Mouse (Mus musculus) retina, postnatal 1 day (tissue): ENCODE measurements around the gene Vwce.

Experiments
- DNase-seq: peaks from one replicate; pipeline ENCODE4 v3.0.0-alpha.2; 2012

Gene Vwce

DNA sequence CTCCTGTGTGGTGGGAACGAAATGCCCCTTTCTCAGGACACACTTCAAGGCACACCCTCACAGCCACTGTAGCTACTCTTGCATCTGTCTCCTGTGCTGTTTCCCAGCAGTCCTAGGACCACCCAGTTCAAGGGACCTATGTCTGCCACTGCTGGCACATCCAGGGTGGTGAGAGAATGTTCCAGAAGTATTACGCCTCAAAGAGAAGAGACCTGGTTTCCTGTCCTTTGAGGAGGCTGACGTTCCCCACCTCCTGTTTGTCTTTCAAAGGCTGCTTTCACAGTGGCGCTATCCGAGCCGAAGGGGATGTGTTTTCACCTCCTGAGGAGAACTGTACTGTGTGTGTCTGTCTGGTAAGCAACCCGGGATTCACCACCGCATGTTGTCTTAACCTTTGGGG, 14.1 kb downstream of the Vwce start:
- no peak for DNase-seq

DNA sequence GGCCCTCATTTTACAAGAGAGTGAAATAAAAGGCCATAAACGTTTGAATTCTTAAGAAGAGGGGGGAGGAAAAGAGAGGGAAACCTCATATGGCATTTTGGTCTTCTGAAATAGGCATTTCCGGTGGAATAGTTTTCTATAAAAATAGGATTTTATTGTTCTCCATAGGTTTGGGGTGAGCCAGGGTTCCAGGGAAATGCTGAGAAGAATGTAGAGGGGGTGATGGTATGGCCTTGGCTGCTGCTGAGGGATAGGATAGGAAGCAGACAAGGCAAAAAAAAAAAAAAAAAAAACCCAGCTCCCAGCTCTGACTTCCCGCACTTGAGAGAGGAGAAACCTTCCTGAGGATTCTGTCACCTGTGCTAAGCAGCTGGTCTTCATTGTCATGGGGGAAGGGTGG, 22.0 kb downstream of the Vwce start:
- DNase-seq: no peak

DNA sequence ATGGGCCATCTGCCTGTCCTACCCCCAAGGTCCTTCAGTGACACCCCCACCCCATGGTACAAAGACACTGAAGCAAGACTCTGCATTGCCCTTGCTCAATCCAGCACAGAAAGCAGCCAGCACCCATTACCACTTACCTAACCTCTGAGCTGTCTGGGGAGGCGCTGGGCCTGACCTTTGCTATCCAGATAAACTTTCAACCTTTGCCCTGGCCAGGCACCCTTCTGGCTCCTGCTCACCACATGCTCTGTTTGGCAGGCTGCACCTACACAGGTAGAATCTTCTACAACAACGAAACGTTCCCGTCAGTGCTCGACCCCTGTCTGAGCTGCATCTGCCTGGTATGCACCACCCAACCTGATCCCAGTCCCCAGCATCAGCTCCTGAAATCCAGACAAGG, 23.7 kb downstream of the Vwce start:
- DNase-seq: no peak

DNA sequence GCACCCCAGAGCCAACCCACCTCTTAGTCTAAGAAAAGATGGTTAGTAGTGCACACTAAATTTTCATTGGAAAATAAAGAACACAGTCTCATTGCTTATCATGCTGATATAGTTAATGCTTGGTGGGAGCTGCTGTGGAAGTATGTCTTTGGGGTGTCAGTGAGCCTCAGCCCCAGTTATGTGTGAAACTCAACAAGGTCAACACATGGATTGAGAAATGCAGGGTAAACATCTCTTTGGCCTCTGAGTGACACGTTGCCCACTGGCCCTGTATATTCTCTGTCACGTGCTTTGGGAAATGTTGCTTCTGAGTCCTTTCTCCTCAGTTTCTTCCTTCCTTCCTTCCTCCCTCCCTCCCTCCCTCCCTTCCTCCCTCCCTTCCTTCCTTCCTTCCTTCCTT, 24.4 kb downstream of the Vwce start:
- DNase-seq: no peak

DNA sequence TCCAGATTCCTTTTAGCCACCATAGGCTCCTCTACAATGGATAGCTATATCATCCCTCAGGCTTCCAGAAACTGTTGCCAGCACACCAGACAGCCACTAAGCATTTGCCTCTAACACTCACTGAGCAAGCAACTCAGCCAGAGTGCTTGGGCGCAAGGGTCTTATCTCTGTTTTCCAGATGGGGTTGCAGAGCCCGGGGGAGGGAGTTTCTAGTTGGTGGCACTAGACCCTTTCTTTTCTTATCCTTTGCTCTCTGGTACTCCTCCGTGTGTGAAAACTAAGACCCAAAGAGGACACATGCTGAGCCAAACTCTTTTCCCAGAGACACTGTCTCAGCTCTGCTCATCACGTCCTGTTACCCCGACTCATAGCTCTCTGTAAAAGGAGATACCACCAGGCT, 27.4 kb downstream of the Vwce start:
- no peak for DNase-seq

DNA sequence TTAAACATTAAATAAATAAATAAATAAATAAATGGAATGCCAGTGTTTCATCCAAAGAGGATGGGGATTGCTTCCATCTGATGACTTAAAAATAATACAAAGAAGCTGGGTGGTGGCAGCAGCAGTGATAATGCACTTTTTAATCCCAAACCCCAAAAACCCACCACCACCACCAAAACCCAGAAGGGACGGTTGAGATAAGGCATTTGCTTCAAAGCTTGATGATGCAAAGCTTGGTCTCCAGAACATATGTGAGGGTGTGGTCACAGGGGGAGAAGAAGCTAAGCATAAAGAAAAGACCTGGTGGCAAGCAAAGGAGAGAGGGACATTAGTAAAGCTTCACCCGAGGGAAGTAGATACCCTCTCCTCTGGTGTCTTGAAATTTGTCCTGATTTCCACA, 27.9 kb downstream of the Vwce start:
- DNase-seq: no peak

DNA sequence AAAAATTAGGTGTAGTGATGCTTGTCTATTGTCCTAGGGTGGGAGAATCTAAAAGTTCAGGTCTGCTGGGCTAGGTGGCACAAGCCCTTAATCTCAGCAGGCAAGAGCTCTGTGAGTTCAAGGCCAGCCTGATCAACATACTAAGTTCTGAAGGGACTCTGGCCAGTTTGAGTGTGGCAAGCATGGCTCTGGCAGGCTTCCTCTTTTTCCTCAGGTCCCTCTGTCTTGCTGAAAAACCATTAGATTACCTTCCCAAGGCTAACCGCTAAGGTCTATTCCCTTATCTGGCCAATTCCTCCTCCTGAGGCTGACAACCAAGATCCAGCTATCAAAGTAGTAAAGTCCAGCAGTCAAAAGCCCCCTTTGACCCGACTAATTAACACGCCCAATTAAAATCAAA, 28.7 kb downstream of the Vwce start:
- no peak for DNase-seq

DNA sequence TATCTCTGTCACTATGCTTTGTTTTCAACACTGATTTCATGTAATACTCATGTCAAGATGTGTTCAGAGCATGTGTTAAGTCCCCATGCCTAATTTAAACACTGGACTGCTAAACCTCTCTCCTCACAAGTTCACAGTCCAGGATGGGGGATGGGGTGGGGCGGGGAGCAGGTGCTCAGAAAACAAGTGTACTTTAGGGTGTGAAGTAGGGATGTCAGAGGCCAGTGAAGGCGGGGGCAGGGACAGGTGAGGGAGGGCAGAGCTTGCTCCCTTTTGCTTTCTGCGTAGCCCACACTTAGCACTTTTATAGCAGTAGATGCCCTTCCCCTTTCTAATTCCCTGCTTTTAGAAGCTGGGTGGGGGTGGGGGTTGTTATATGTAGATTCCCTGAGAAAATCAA, 31.1 kb downstream of the Vwce start:
- no peak for DNase-seq

DNA sequence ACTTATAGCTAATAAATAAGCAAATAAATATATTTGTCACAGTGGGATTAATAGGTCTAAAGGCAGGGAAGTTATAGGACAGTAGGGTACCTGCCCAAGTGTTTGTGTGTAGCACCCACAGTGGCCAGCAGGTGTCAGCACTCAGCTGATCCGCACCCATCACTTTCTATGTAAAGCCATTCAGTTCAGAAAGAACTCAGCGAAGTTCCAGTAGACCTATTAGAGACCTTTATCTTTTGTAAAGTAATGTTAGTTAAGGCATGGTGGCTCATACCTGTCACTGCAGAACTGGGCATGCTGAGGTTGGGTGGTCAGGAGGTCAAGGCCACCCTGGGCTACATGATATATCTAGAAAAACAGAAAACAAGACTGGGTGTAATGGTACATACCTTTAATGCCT, 31.5 kb downstream of the Vwce start:
- peak; percentile 65 for DNase-seq

DNA sequence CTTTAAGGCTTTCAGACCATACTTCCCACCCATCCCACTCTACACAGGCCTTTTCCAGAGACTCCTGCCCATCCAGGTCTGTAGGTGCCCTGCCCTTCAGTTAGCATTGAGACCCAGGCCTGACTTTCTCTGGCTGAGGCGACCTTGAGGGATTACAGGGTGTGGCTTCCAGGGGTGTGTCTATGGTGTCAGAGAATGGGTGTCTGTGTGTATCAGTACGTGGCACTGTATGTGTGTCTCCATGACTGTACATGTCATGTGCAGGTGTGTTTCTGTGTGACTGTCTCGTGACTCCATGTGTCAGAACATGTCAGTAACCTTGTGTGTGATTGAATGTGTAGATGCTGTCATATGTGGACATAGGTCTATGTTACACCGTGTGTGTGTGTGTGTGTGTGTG, 37.3 kb downstream of the Vwce start:
- no peak for DNase-seq

DNA sequence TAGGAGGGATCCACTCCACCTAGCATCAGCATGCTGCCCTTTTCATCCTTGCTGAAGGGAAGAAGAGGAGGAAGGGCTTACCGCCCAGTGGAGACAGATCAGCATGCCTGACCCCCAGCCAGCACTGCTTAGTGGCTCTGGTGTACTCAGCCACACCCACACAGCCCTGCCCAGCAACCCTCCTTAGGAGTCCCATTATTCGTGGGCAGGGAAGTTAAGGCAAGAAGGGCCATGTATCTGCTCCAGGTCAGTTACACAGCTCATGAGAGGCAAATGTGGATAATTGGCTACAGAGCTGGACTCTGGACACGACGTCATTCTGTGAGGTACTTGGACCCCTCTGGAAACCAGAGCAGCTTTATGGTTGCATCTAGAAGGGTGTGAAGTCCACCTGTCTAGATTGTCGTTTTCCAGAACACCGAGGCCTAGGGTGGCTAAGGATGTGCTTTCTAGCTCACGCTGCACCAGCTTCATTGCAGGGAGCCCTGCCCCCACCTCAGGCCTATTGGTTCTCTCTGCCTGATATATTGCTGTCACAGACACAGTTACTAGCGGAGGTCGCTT, 37.9 kb downstream of the Vwce start:
- no peak for DNase-seq

DNA sequence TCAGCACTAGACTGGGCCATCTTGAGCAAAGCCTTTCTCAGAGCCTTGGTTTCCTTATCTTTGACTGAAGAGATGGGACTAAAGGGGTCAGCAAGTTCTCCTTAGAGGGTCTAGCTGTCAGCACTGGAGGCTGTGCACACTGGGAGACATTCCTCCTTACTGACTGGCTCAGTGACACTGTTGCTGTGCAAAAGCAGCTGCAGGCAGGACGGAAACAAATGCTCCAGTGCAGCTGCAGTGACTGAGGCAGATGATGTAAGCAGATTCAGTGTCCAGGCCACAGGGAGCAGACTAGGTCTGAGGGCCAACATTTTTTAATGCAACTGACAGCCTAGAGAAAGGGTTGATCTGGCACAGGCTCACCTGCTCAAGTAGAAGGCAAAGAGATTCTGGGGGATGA, 39.3 kb downstream of the Vwce start:
- DNase-seq: no peak

DNA sequence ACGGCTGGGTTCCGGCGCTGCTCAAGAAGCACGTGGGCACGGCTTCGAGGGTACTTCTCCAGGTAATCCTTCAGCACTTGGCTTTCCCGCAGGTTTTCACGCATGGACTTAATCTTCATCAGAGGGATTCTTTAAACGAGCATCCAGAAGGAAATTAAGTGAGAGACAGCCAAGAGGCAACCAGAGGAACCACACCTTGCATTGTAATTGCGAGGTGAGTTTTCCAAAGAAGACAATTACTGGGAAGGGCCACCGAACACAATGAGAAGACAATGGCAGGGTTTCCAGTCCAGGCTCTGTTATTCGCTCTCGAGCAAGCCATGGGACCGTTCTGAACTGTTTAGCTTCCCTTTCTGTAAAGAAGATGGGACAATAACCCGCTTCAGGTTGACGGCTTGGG, 42.6 kb downstream of the Vwce start:
- DNase-seq: no peak

DNA sequence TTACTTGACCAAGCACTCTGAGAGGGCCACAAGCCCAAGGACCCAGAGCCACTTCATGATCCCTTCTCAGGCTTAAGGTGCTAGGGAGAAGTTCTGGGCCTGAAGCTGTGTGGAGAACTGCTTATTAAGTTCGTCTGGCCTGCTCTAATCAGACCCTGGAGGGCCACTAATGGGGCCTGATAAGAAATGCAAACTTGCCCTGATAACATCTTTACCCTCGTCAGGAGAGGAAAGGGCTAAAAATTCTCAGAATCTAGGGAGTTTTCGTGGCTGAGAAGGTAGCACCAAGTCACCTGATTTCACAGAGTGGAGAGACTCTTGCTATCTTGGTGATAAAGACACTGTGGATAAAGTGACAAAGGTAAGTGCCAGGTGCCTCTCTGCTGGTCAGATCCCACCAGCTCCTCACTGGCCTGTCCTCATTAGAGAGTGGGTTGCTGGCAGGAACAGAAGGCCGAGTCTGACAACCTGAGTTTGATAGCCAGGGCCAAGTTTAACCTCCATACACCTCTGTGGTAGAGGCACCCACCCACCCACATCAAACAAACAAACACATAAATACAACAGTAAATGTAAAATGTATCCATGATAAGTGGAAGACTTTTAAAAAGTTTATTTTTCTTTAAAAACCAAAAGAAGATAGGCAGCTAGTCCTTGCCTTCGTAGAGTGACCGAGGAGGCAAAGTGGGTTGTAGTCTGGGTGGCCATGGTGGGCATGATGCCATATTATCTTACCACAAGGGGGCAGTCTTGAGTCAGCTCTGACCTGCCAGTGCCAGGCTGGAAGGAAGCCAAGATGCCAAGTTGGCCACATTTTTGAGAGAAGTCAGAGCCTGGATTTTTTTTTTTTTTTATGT, 44.1 kb downstream of the Vwce start, which contains the start of gene Pga5:
Gene Pga5 (minus strand): TSS at position 157 of the 857 bp plus-strand sequence.
- DNase-seq: peak; percentile 88

DNA sequence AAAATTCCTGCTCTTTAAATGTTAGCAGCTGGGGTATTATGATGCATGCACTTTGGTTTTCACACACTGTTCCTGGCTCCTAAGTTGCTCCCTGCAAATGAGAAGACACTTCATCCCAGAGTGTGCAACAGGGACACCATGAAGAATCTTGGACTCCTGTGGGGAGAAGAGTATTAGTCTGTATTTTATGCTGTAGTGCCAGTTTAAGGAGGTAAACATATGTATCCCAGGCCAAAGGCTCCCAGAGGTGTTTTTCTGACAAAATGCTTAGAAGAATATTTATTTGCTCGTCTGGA, 44.7 kb downstream of the Vwce start:
- no peak for DNase-seq

DNA sequence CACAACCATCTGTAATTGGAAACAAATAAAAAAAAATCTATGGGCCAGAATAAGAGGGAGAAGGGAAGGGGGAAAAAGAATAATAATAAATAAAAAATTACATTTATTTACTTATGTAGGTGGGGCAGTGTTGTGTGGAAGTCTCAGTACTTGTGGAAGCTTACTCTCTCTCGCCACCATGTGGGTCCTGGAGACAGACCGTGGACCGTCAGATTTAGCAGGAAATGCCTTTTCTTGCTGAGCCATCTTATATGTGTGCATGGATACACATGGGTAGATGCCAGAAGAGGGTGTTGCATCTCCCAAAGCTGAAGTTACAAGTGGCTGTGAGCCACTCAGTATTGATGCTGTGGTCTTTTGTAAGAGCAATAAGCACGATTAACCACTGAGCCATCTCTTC, 47.6 kb downstream of the Vwce start:
- DNase-seq: no peak

DNA sequence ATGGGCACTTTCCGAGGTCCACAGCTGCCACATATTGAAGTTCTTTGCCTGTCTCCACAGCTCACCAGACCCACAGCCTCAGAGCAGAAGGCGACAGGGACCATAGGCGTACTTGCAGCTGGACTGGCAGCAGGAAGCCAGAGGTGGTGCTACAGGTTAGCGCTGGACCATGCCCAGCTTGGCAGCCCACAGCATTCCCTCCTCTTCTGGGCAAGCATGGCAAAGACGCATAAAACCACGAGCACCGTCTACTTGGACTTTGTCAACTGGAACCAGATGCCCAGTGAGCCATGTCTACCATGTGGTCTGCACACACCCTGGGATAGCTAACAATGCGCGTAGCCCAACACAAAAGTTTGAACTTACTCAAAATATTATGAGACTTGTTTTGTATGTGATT, 51.1 kb downstream of the Vwce start:
- DNase-seq: no peak

DNA sequence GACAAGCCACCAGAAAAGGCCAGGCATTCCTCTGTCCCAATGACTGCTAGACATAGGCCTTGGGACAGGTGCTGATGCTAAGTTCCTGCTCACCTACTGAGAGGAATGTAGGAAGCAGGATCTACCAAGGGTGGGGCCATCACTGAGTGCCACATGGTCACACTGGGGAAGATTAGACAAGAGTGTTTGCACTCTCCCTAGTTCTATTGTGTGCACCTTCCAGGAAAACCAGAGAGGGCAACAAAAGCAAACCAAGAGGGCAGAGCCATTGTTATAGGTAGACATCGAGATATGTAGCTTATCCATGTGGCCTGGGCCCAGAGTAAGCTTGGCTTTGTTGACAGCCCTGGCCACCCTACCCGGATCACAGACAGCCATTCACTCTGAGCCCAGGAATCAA, 51.7 kb downstream of the Vwce start:
- no peak for DNase-seq

DNA sequence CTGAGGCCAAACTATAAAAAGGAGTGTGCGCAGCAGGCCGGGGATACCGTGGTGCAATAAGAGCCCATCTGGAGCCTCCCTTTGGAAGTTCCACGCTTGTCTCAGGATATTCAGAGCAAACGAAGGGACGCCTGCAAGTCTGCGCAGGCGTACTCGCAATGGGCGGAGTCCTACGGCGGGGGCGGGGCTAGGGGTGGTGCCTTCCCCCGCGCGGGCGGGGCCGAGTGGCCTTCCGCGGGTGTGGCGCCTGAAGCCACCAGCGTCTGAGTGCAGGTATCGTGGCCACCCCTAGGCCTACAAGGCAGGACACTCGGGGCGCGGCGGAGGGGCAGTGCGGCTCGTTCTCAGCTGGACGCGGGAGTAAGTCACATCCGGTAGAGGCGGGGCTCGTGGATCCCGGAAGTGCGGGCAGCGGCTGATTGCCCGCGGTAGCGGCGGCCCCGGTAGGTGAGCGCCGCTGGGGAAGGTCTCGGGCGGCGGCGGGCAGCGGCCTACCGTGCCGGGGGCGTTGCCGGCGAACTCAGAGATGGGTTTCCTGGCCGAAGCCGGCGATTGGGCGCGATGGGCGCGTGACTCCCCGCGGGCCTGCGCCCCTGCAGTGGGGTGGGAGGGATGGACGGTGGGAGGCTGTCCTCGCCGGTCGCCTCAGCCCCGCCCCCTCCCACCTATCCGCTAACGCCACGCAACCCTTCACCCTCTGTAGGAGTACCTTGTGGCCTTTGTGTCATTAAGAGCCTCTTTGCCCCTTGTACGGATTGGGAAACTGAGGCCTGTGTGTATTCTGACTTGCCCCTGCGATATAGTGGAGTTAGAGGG, 54.7 kb downstream of the Vwce start, which contains the start of gene Vps37c:
Gene Vps37c (plus strand): TSS at position 199 of the 816 bp plus-strand sequence.
- peak; percentile 94 for DNase-seq

DNA sequence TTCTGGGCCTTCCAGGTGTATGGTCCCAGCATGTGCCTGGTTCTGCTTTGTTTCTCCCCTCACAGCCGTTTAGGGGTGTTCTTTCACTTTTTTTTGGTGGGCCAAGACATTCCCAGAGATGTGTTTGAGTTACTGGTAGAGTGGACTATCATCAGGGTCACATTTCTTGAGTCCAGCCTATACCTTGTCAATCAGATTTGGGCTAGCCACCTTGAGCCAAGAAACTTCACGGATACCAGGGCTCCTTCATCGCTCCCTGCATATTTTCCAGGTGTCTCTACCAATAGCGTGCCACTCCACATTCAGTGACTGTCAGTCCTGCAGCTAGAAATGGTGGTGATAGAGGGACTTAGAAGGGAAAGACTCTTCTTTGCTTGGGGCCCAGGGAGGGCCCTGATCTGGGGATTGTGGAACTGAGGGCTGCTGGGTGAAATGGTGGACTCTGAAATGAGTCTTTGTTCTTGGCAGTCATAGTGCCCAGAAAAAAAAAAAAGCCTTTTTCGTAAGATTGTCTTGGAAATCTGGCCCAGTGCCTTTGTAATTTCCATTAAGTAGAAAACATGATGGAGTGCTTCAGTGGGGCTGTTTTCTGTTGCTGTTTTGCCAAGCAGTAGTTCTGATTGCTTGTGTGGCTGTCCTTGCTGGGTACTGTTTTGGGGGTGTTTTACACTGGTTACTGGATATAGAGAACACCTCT, 55.6 kb downstream of the Vwce start:
- DNase-seq: no peak

DNA sequence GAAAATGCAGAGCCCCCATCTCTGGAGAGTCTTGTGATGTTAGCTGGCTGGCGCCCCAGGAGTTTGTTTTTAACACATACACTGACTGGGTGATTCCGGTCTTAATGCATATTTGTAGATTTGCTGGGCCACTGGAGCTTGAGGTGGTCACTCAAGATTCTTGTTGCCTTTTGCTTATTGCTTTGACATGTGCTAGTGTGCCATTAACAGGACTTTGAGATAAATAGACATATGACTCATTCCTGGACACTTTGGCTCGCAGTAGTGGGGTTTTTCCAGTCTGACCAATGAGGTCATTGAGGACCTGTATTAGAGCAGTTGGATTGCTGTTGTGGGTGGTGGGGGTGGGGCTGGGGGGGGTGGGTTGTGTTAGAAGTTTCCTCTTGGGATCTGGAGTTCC, 56.3 kb downstream of the Vwce start:
- no peak for DNase-seq

DNA sequence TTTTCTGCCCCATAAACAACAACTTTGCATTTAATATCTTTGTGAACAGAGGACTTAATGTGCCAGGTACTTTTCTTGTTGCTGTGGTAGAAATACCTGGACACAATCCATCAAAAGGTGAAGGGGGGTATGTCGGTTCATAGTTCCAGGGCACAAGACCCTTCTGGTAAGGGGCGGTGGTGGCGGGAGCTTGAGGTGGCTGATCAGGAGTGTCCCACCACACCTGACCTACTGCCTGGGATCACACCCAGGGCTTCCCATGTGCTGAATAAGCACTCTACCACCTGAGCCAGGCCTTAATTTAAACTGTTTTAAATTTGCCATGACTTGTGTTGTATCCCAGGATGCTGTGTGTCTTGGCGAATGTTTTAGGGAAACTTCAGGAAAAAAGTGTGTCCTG, 57.1 kb downstream of the Vwce start:
- DNase-seq: no peak

DNA sequence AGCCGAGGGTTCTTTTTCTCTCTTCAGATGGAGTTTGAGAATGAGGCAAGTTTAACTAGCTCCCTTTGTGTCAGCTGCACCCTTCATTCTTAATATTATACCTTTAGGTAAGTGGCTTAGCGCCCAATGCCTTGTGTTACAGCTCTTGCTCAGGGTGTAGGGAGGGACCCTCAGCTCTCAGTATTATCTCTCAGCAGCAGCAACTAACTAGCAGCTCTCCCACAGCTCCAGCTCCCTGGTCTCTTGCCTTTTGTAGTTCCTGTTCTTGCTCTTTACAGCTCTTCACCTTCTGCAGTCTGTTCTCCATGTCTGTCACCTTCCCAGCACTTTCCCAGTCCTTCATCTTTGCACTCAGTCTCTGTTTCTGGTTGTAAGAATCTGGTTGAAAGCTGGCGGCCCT, 57.6 kb downstream of the Vwce start:
- no peak for DNase-seq

DNA sequence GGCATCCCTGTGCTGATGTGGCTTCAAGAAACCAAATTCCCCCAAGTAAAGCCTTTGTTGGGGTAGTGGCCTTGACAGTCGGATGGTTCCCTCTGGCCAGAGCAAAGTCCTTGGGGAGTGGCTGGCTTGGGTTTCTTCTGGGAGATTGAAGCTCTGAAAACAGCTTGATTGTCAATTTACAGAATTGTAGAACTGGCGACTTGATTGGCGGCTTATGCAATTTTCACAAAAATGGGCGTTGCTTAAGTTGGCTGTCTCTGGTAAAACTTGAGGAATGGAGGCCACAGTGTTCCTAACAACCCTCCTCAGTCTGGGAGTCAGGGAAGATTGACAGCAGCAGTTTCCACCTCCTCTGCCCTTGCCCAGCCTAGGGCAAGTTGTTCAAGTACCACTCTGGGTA, 58.3 kb downstream of the Vwce start:
- no peak for DNase-seq
